Mouse (Mus musculus): ENCODE results near the gene Micall1. TPM values are rescaled to one million over a fixed set of nuclear protein-coding genes. Genes with fewer than 3 reads are reported as not detected.
A peak's percentile ranks its signal among the peaks of the same experiment; 100 is the strongest.

Micall1 gene
- polyA plus RNA-seq, 1 experiment from 2014 or later: 4.9 TPM

DNA sequence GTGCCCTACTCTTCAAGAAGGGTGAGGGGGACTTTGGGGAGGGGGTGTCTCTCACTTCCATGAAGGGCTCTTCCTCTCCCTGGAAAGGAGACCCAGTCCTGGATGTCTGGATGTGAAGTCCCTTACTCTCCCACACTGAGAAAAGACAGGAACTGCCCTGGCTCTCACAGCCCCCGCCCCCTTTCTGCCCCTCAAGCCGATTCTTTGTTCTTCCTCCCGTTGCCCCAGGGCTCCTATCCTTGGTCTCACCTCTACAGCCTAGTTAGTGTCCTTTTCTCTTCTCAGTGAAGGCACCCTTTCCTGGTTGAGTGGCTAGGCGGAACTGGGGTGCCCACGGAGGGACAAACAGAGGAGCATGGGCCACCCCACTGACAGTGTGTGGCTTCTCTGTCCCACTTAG is 56.4 kb downstream of the Micall1 start, which contains the start of gene Sox10:
Sox10 (minus strand) TSS at position 101 of the 400 bp plus-strand sequence.
- 0 out of 2 replicates have a peak within 1 kb of the TSS, but pooled peaks have one; percentile 35 for H3K27ac ChIP-seq (replicated peaks; ENCODE audit: low read depth, low read length)
- H3K4me3 ChIP-seq (ENCODE audit: low read depth, low read length): peak within 1 kb of the TSS; percentile 21
- no peak within 1 kb of the TSS for H3K4me2 ChIP-seq (ENCODE audit: low read depth, low read length)
- no peaks in the 10 kb centered on the region for H3K4me1 ChIP-seq (ENCODE audit: control insufficient read depth, insufficient read depth, low read length)
- DNase-seq (ENCODE audit: low spot score): no peak
- no peak for ATAC-seq (replicated peaks; ENCODE audit: insufficient number of reproducible peaks, low FRiP score, low TSS enrichment, low read depth)
- 37% methylated on average over 5 of the region's 5 CpGs for WGBS
- no peaks in the 10 kb centered on the region for H3K36me3 ChIP-seq (replicated peaks; ENCODE audit: control insufficient read depth, insufficient read depth, low read depth, low read length)
- H3K9me3 ChIP-seq (replicated peaks; ENCODE audit: control insufficient read depth, low read length): no peaks in the 10 kb centered on the region
- peak within 1 kb of the TSS; percentile 40 for H3K9ac ChIP-seq (replicated peaks; ENCODE audit: low read length)
- peaks cover 36% of the 10 kb centered on the region for H3K27me3 ChIP-seq (ENCODE audit: control insufficient read depth, insufficient read depth, low read length)

DNA sequence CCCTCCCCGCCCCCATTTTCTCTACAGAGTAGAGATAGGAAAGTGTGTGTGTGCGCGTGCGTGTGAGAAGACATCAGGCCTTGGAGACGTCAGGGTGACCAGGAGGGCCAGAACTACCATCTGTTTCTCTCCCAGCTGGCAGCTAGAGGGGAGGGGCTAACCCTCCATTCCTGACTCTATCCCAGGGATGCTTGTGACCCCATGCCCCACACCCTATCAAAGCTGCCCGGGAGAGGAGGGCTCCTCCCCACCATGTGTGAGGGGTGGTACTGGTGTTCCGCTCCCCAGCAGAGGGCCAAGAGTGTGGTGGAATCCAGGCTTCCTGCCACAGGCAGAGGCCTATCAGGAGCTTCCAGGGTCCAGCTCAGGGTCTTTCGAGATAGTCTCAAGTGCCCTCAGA is 58.0 kb downstream of the Micall1 start:
- ATAC-seq (replicated peaks; ENCODE audit: insufficient number of reproducible peaks, low FRiP score, low TSS enrichment, low read depth) (no peak; the same call in 1 of the 2 replicates), DNase-seq (ENCODE audit: low spot score) (peak; percentile 22)
- Histone ChIP-seq H3K4me2 (ENCODE audit: low read depth, low read length) (no peak overlapping the region), H3K4me1 (ENCODE audit: control insufficient read depth, insufficient read depth, low read length) (peaks cover 3% of the 10 kb centered on the region; the same call in 1 of the 2 replicates), H3K9ac (replicated peaks; ENCODE audit: low read length) (no peak overlapping the region; the same call in 1 of the 2 replicates), H3K27me3 (ENCODE audit: control insufficient read depth, insufficient read depth, low read length) (peaks cover 36% of the 10 kb centered on the region), H3K9me3 (replicated peaks; ENCODE audit: control insufficient read depth, low read length) (no peaks in the 10 kb centered on the region), H3K4me3 (ENCODE audit: low read depth, low read length) (no peak overlapping the region), H3K36me3 (replicated peaks; ENCODE audit: control insufficient read depth, insufficient read depth, low read depth, low read length) (no peaks in the 10 kb centered on the region), H3K27ac (replicated peaks; ENCODE audit: low read depth, low read length) (no peak overlapping the region)
- WGBS: 43% methylated on average over 8 of the region's 8 CpGs

DNA sequence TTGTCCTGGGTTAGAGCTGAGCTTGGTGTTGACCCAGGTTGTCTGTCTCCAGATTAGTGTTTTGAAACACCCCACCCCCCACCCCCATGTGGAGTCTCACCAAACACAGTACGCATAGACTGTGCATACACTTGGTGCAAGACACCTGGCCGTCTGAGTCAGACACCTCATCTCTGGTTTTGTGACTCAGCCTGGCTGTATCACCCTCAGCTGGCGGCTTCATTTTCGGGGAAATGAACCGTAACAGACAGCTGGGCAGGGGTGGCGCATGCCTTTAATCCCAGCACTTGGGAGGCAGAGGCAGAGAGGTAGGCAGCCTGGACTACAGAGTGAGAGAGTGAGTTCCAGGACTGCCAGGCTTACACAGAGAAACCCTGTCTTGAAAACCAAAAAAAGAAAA is 68.2 kb downstream of the Micall1 start:
- Histone ChIP-seq H3K27ac (replicated peaks; ENCODE audit: low read depth, low read length) (no peak overlapping the region), H3K9ac (replicated peaks; ENCODE audit: low read length) (no peak overlapping the region), H3K4me2 (ENCODE audit: low read depth, low read length) (no peak overlapping the region), H3K27me3 (ENCODE audit: control insufficient read depth, insufficient read depth, low read length) (no peaks in the 10 kb centered on the region), H3K9me3 (replicated peaks; ENCODE audit: control insufficient read depth, low read length) (no peaks in the 10 kb centered on the region), H3K36me3 (replicated peaks; ENCODE audit: control insufficient read depth, insufficient read depth, low read depth, low read length) (no peaks in the 10 kb centered on the region), H3K4me1 (ENCODE audit: control insufficient read depth, insufficient read depth, low read length) (no peaks in the 10 kb centered on the region), H3K4me3 (ENCODE audit: low read depth, low read length) (no peak overlapping the region)
- DNase-seq (ENCODE audit: low spot score) (no peak), ATAC-seq (replicated peaks; ENCODE audit: insufficient number of reproducible peaks, low FRiP score, low TSS enrichment, low read depth) (no peak)
- 39% methylated on average over 6 of the region's 6 CpGs for WGBS

DNA sequence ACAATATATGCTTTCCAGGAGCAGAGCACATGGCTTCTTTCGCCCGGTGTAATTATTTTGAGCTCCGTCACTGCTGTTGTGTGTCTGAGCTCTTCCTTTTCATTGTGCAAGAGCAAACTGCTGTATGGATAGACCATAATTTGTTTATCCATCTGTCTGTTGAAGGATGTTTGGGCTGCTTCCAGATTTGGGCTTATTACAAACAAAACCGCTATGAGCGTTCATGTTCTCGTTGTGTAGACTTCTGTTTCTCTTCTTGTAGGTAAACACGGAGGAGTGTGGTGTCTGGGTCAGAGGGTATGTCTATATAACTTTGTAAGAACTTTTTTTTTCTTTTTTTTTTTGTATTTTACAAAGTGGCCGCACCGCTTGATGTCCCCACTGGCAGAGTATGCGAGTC is 76.5 kb downstream of the Micall1 start:
- WGBS: 85% methylated on average over 10 of the region's 10 CpGs
- H3K4me1 ChIP-seq (ENCODE audit: control insufficient read depth, insufficient read depth, low read length): no peaks in the 10 kb centered on the region
- DNase-seq (ENCODE audit: low spot score): no peak

More for the DNA sequence above, 76.5 kb downstream of the Micall1 start:
- no peak overlapping the region for H3K27ac ChIP-seq (replicated peaks; ENCODE audit: low read depth, low read length)
- no peaks in the 10 kb centered on the region for H3K36me3 ChIP-seq (replicated peaks; ENCODE audit: control insufficient read depth, insufficient read depth, low read depth, low read length)
- no peak overlapping the region for H3K4me2 ChIP-seq (ENCODE audit: low read depth, low read length)
- no peak overlapping the region for H3K4me3 ChIP-seq (ENCODE audit: low read depth, low read length)
- no peaks in the 10 kb centered on the region for H3K9me3 ChIP-seq (replicated peaks; ENCODE audit: control insufficient read depth, low read length)
- no peaks in the 10 kb centered on the region for H3K27me3 ChIP-seq (ENCODE audit: control insufficient read depth, insufficient read depth, low read length)
- ATAC-seq (replicated peaks; ENCODE audit: insufficient number of reproducible peaks, low FRiP score, low TSS enrichment, low read depth): no peak
- no peak overlapping the region for H3K9ac ChIP-seq (replicated peaks; ENCODE audit: low read length)

Other genes with a start within 250 kb of the Micall1 start
- 21.1 and 22.6 TPM in 2 replicates for gene Gga1, start 231.7 kb upstream of the Micall1 start, polyA plus RNA-seq (2014; fragmentation: Nextera tagmentation; extraction: Ambion mirVana)
- gene Gm49510, start 209.2 kb upstream of the Micall1 start, polyA plus RNA-seq (2014; fragmentation: Nextera tagmentation; extraction: Ambion mirVana): 0.17 and 0.58 TPM in 2 replicates
- 25.2 and 29.7 TPM in 2 replicates for gene Sh3bp1, start 209.1 kb upstream of the Micall1 start, polyA plus RNA-seq (2014; fragmentation: Nextera tagmentation; extraction: Ambion mirVana)
- gene Pdxp, start 195.0 kb upstream of the Micall1 start, polyA plus RNA-seq (2014; fragmentation: Nextera tagmentation; extraction: Ambion mirVana): 32.9 and 35.7 TPM in 2 replicates
- gene Lgals1, start 182.2 kb upstream of the Micall1 start, polyA plus RNA-seq (2014; fragmentation: Nextera tagmentation; extraction: Ambion mirVana): 547 and 598 TPM in 2 replicates
- 56.7 and 58.8 TPM in 2 replicates for gene Nol12, start 174.0 kb upstream of the Micall1 start, polyA plus RNA-seq (2014; fragmentation: Nextera tagmentation; extraction: Ambion mirVana)
- 33.4 and 36.9 TPM in 2 replicates for gene Triobp, start 161.2 kb upstream of the Micall1 start, polyA plus RNA-seq (2014; fragmentation: Nextera tagmentation; extraction: Ambion mirVana)
- gene H1f0, start 80.4 kb upstream of the Micall1 start, polyA plus RNA-seq (2014; fragmentation: Nextera tagmentation; extraction: Ambion mirVana): 315 and 326 TPM in 2 replicates
- 0.18 TPM in 1 of 2 replicates, not detected in the other for gene Galr3, start 67.0 kb upstream of the Micall1 start, polyA plus RNA-seq (2014; fragmentation: Nextera tagmentation; extraction: Ambion mirVana)
- gene Ankrd54, start 46.0 kb upstream of the Micall1 start, polyA plus RNA-seq (2014; fragmentation: Nextera tagmentation; extraction: Ambion mirVana): 42.8 and 56.2 TPM in 2 replicates
- gene Eif3l, start 33.7 kb upstream of the Micall1 start, polyA plus RNA-seq (2014; fragmentation: Nextera tagmentation; extraction: Ambion mirVana): 286 and 292 TPM in 2 replicates
- 388 and 414 TPM in 2 replicates for gene Polr2f, start 32.1 kb downstream of the Micall1 start, polyA plus RNA-seq (2014; fragmentation: Nextera tagmentation; extraction: Ambion mirVana)
- gene 1700088E04Rik, start 32.4 kb downstream of the Micall1 start, polyA plus RNA-seq (2014; fragmentation: Nextera tagmentation; extraction: Ambion mirVana): 6.8 and 7.9 TPM in 2 replicates
- gene Sox10, start 56.3 kb downstream of the Micall1 start, polyA plus RNA-seq (2014; fragmentation: Nextera tagmentation; extraction: Ambion mirVana): 11.6 and 12.2 TPM in 2 replicates
- 17.2 and 18.0 TPM in 2 replicates for gene Pick1, start 120.3 kb downstream of the Micall1 start, polyA plus RNA-seq (2014; fragmentation: Nextera tagmentation; extraction: Ambion mirVana)
- gene Gm49486, start 120.5 kb downstream of the Micall1 start, polyA plus RNA-seq (2014; fragmentation: Nextera tagmentation; extraction: Ambion mirVana): 0.32 and 0.41 TPM in 2 replicates
- 0.28 TPM in 1 of 2 replicates, not detected in the other for gene Slc16a8, start 145.9 kb downstream of the Micall1 start, polyA plus RNA-seq (2014; fragmentation: Nextera tagmentation; extraction: Ambion mirVana)
- 1.9 and 5.2 TPM in 2 replicates for gene Baiap2l2, start 176.6 kb downstream of the Micall1 start, polyA plus RNA-seq (2014; fragmentation: Nextera tagmentation; extraction: Ambion mirVana)
- gene Pla2g6, start 219.5 kb downstream of the Micall1 start, polyA plus RNA-seq (2014; fragmentation: Nextera tagmentation; extraction: Ambion mirVana): 11.8 and 15.1 TPM in 2 replicates
- 2.2 and 2.5 TPM in 2 replicates for gene Maff, start 237.7 kb downstream of the Micall1 start, polyA plus RNA-seq (2014; fragmentation: Nextera tagmentation; extraction: Ambion mirVana)